Mouse (Mus musculus) thymus, postnatal 25 days (tissue): Measurements from ENCODE around the gene Zc3h12c.

Source experiments
- DNase-seq: peaks from one replicate; pipeline ENCODE4 v3.0.0; 2022

Gene Zc3h12c

GRCm38 (mm10) chr9:52167863-52168685, at the start of gene Zc3h12c:
TSS of gene Zc3h12c (minus strand) at chr9:52168572.
- DNase-seq: peak; percentile 55

- DNase-seq: no peak
These were observed 49.3 kb upstream of the Zc3h12c start for GRCm38 (mm10) chr9:52217636-52218035.

DNA sequence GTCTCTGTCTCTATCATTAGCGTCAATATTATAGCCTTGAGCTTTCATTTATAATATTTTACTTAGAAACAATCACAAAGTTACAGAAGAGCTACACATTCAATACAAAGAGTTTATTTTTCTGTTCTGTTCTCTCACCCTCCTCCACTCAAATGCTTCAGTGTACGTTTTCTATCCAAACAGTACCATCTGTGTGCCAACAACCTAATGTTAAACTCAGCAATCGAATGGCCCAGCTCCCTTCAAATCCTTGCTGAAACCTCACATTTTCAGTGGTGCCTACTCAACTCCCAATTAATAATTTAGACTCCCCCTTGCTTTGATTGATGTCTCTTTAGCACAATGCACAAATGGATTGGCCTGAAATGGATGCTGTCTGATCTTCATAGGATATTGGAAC, 46.9 kb upstream of the Zc3h12c start:
- DNase-seq: no peak

GRCm38 (mm10) chr9:52212416-52212815, 44.0 kb upstream of the Zc3h12c start:
- DNase-seq: no peak

- no peak for DNase-seq
These were observed 40.2 kb upstream of the Zc3h12c start for GRCm38 (mm10) chr9:52208510-52209030.

DNA sequence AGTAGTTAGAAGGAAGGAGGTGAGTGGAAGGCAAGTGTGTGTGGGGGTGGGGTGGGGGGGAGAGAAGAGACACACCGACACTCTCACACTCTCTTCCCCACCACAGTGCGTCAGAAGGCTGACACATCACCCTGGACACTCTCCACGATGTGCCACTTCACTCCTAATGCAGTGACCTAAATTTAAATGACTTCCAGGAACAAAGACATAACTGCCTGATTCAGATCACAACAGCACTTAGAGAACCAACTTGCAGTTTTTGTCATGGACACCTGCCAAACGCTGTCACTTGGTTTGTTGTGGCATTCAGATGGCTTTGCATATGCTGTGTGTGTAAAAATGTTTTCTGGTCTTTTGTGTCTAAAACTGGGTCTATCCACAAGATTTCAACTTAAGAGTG, 34.8 kb upstream of the Zc3h12c start:
- DNase-seq: no peak

GRCm38 (mm10) chr9:52200271-52200670, 31.9 kb upstream of the Zc3h12c start:
- no peak for DNase-seq

DNA sequence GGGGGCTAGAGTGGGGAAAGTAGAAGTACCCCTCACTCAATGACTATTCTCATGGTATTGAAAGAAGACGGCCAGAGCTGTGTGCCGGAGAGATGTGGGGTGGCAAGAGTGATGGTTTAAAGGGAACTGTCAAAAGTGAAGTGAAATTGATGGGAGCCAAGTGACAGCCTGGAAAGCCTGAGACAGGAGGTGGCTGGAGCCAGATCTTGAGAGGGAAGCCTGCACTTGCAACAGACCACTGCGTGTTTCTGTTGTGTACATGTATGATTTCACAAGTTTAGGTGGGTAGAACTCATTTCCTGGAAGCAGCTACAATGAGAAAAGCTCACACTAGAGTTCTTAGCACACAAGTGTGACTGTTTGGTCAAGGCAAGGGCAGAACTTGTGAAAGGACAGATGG, 27.5 kb upstream of the Zc3h12c start:
- DNase-seq: no peak

DNA sequence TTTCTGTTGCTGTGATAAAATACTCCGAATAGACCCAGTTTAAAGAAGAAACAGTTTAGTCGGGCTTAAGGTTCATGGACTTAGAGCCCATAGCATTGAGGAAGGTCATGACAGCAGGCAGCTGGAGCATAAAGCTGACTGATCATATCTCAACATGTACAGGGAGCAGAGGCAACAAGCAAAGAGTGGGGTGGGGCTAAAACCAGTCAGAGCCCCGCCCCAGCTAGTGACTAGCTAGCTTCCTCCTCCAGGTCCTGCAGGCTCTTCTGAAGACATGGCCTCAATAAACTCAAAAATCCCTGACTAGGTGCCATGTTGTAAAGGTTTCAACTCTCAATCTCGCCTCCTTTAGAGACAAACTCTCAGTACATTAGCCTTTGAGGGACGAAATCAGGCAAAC, 25.5 kb upstream of the Zc3h12c start:
- DNase-seq: no peak

DNA sequence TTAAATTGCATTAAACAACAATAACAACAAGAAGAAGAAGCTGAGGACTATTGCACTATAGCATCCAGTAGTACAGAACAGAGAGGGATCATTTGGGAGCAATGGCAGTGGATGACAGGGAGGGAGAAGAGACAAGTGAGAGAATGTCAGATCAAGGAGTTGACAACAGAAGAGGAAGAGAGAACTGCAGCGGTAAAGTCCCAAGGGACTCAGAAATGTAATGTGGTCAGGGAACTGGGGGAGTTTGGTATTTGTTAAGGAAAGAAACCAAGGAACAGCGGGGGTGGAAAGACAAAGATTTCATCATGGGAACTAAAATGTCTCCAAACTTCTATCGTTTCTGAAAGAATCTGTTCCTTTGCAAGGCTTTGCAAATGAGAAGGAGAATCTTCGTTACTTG, 22.5 kb upstream of the Zc3h12c start:
- DNase-seq: no peak

GRCm38 (mm10) chr9:52188106-52188505, 19.7 kb upstream of the Zc3h12c start:
- no peak for DNase-seq

- no peak for DNase-seq
These were observed 18.0 kb upstream of the Zc3h12c start for GRCm38 (mm10) chr9:52186296-52186941.

DNA sequence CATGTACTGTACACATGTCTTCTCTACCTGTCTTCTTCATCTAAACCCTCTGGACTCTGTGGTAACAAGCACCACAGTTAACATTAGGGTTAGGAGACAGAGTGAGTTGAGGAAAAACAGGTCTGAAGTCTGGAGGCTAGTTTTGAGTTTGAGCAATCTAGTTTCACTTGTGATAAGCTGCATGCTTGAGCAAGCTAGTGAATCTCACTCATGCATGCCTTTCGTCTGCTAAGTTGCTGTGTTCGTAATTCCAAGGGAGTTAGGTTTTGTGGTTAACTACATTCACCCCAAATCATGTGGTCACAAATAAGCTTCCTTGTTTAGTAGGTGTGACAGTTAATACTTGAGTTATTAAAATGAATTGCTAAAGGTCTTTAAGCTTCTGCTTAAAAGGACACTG, 13.0 kb upstream of the Zc3h12c start:
- DNase-seq: no peak

- no peak for DNase-seq
These were observed 12.5 kb upstream of the Zc3h12c start for GRCm38 (mm10) chr9:52180851-52181250.

GRCm38 (mm10) chr9:52175257-52175859, 7.0 kb upstream of the Zc3h12c start:
- DNase-seq: no peak

- no peak for DNase-seq
These were observed 6.3 kb upstream of the Zc3h12c start for GRCm38 (mm10) chr9:52174671-52175111.

GRCm38 (mm10) chr9:52173937-52174336, 5.6 kb upstream of the Zc3h12c start:
- no peak for DNase-seq

- DNase-seq: no peak
These were observed 4.2 kb upstream of the Zc3h12c start for GRCm38 (mm10) chr9:52172550-52172949.

GRCm38 (mm10) chr9:52170671-52171070, 2.3 kb upstream of the Zc3h12c start:
- DNase-seq: no peak

GRCm38 (mm10) chr9:52170131-52170530, 1.8 kb upstream of the Zc3h12c start:
- no peak for DNase-seq

DNA sequence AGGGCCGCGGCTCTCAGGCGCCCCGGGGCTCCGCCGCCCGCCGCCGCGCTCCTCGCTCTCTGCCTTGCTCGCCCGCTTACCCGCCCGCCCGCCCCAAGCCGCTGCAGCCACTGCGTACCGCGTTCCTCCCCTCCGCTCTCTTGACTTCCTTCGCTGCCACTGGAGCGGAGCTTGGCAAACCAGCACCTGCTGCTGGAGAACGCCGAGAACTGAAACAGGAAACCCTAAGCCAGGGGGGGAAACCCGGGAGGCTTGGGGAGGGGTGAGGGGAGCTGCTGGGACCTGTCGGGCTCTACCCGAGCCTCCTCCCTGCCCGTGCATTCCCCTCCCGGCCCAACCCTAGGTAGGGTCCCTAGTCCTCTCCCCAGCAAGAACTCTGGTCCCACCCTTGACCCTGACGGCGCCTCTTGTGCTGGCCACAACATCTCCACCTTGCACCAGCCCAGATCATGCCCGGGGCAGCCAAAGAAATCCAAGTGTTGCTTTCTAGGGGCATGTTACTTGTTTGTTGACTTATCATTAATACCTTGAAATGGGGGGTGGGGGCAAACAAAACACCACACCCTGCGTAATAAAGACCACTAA, 406 bp upstream of the Zc3h12c start:
- DNase-seq: peak; percentile 77

GRCm38 (mm10) chr9:52167506-52167862, 888 bp downstream of the Zc3h12c start:
- DNase-seq: no peak

- no peak for DNase-seq
These were observed 1.3 kb downstream of the Zc3h12c start for GRCm38 (mm10) chr9:52167084-52167483.
